Mouse (Mus musculus) kidney, postnatal 0 days (tissue): ENCODE results near the gene Col6a3. TPM values are rescaled to one million over a fixed set of nuclear protein-coding genes. Genes with fewer than 3 reads are reported as not detected.

Experiments
- ATAC-seq: fragments of 200-750 bp; cut with Nextera tagmentation; replicated peaks from 2 replicates; pipeline ENCODE4 v1.8.0; 2017; ENCODE audit warnings: low read depth, moderate number of reproducible peaks, moderate TSS enrichment, moderate library complexity; ENCODE audit not compliant: low FRiP score
- DNase-seq: peaks from one replicate; pipeline ENCODE4 v3.0.0-alpha.2; 2016; ENCODE audit warnings: low spot score
- H3K27ac ChIP-seq: fragments of 300-500 bp; sonication (generic); 2 replicates; pipeline ENCODE4 v1.5.1; 2014; ENCODE audit warnings: mild to moderate bottlenecking
- H3K27me3 ChIP-seq: fragments of 300-500 bp; sonication (generic); 2 replicates; pipeline ENCODE4 v1.6.1; 2014; ENCODE audit warnings: low read length, mixed read lengths; ENCODE audit not compliant: insufficient read depth
- H3K36me3 ChIP-seq: fragments of 300-500 bp; sonication (generic); 2 replicates; pipeline ENCODE4 v1.6.1; 2014; ENCODE audit warnings: low read length, mixed read lengths; ENCODE audit not compliant: insufficient read depth
- H3K4me1 ChIP-seq: fragments of 300-500 bp; sonication (generic); replicated peaks from 2 replicates; pipeline ENCODE4 v1.6.1; 2014; ENCODE audit warnings: antibody characterized with exemption, low read length, mixed read lengths; ENCODE audit not compliant: insufficient read depth
- H3K4me2 ChIP-seq: fragments of 300-500 bp; sonication (generic); 2 replicates; pipeline ENCODE4 v1.6.1; 2014; ENCODE audit warnings: mild to moderate bottlenecking, low read length, moderate library complexity, mixed read lengths
- H3K4me3 ChIP-seq: fragments of 300-500 bp; sonication (generic); replicated peaks from 2 replicates; pipeline ENCODE4 v1.5.1; 2014; ENCODE audit warnings: low read depth, low read length
- H3K9ac ChIP-seq: fragments of 300-500 bp; sonication (generic); 2 replicates; pipeline ENCODE4 v1.6.1; 2014; ENCODE audit warnings: low read depth, low read length
- H3K9me3 ChIP-seq: fragments of 300-500 bp; sonication (generic); replicated peaks from 2 replicates; pipeline ENCODE4 v1.6.1; 2016; ENCODE audit warnings: low read length, inconsistent platforms, mixed read lengths
- CTCF ChIP-seq: IDR thresholded peaks from 2 replicates; pipeline ENCODE4 v1.5.1; 2016; ENCODE audit warnings: antibody characterized with exemption, low read depth, mild to moderate bottlenecking, moderate library complexity
- WGBS: fragments of 180-500 bp; shearing (Covaris S2); extraction: QIAGEN DNeasy Blood & Tissue Kit; methylation state at CpG from one replicate; pipeline ENCODE4 v1.1.7; 2014; 5-methylcytosine and 5-hydroxymethylcytosine counted together
- polyA plus RNA-seq: library from polyadenylated mRNA; unstranded; fragments of >200 nt; fragmentation: Nextera tagmentation; extraction: Ambion mirVana; gene quantifications from 2 replicates; pipeline ENCODE4 v1.2.1, GENCODE M21; 2015

The Col6a3 gene
- polyA plus RNA-seq, 1 experiment from 2014 or later, result 19.9 TPM

- ATAC-seq (no peak), DNase-seq (no peak)
- H3K4me1 ChIP-seq, result 0 out of 2 replicates have a peak, but pooled peaks cover 5% of the 10 kb centered on the region
- no peaks in the 10 kb centered on the region for H3K36me3 ChIP-seq
- H3K27ac ChIP-seq, result no peak overlapping the region
- no peaks in the 10 kb centered on the region for H3K27me3 ChIP-seq
- WGBS, result 70% methylated on average over 1 of the region's 1 CpGs
- no peak overlapping the region for H3K4me2 ChIP-seq
- no peaks in the 10 kb centered on the region for H3K9me3 ChIP-seq
- H3K4me3 ChIP-seq, result no peak overlapping the region
- H3K9ac ChIP-seq, result no peak overlapping the region
- no peak for TF ChIP-seq CTCF
Observed at GRCm38 (mm10) chr1:90743445-90743844, 100.3 kb downstream of the Col6a3 start.

- 0 out of 2 replicates have a peak, but pooled peaks cover 5% of the 10 kb centered on the region for H3K4me1 ChIP-seq
- TF ChIP-seq CTCF, result no peak
- no peaks in the 10 kb centered on the region for H3K36me3 ChIP-seq
- no peaks in the 10 kb centered on the region for H3K9me3 ChIP-seq
- 73% methylated on average over 7 of the region's 7 CpGs for WGBS
- H3K9ac ChIP-seq, result no peak overlapping the region
- no peaks in the 10 kb centered on the region for H3K27me3 ChIP-seq
- no peak overlapping the region for H3K4me3 ChIP-seq
- DNase-seq (no peak), ATAC-seq (no peak)
- H3K27ac ChIP-seq, result no peak overlapping the region
- no peak overlapping the region for H3K4me2 ChIP-seq
Observed at GRCm38 (mm10) chr1:90742641-90743040, 101.1 kb downstream of the Col6a3 start.

DNA sequence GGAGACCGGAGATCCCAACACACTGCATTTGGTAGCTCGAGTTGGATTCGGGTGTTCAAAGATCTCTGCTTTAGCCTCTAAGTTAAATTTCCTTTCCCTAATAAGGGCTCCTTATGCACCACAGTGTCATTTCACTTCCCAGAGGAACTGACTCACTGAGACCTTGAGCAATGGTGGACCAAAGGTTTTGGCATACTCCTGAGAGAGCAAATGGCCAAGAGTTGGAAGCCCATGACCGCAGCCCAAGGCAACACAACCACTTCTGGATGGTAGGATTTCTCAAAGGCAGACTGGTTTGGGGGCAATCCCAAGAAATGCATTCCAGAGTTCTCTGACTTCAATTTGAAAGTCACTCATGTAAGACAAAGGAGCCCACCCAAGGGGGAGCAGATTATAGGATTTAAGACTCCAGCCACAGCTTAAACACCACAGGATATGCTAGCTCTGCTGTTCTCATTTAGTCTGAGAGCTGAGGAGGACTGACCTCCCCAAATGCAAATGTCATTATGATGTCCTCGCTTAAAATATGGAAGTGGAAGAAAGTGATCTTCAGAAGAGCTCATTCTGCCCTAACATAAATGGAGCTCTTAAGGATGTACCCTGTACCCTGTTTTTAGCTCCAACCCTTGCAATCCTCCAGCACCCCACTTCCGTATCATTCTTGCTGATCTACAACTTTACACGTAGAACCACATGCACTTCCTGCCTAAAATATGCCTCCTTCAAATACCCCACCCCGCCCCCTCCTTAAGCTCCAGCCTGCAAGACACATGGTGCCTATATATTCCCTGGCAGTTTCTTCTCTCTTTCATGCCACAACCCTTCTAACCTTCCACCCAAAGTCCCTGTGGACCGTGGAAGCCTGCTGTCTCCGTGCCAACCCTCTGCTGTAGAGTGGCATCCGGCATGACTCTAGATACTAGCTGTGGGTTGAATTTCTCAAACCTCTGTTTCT lies 103.3 kb downstream of the Col6a3 start:
- H3K9me3 ChIP-seq, result no peaks in the 10 kb centered on the region
- no peak overlapping the region for H3K9ac ChIP-seq
- no peaks in the 10 kb centered on the region for H3K36me3 ChIP-seq
- 0 out of 2 replicates have a peak, but pooled peaks cover 5% of the 10 kb centered on the region for H3K4me1 ChIP-seq
- H3K4me3 ChIP-seq, result no peak overlapping the region
- no peak for ATAC-seq
- no peaks in the 10 kb centered on the region for H3K27me3 ChIP-seq
- H3K4me2 ChIP-seq, result no peak overlapping the region
- H3K27ac ChIP-seq, result no peak overlapping the region
- WGBS, result 84% methylated on average over 11 of the region's 11 CpGs
- no peak for DNase-seq
- no peak for TF ChIP-seq CTCF

DNA sequence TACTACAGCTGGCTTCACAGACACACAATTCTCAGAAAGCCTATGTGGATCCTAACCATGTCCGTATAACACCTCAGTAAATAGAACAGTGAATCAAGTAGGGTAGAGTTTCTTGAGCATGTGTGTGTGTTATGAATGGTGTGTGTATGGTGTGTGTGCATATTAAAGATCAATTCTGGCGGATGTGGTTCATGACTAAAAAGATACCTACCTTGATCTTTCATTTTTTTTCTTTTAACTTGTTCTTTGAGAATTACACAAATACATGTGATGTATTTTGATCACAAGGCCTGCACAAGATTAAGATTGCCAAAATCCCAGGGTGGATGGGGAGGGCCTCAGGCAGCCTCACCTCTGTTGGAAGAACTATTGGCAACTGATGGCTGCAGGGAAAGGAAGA lies 104.9 kb downstream of the Col6a3 start:
- Histone ChIP-seq H3K9ac (no peak overlapping the region), H3K4me1 (no peaks in the 10 kb centered on the region), H3K27me3 (no peaks in the 10 kb centered on the region), H3K9me3 (no peaks in the 10 kb centered on the region), H3K4me2 (no peak overlapping the region), H3K36me3 (no peaks in the 10 kb centered on the region), H3K27ac (no peak overlapping the region), H3K4me3 (no peak overlapping the region)
- no peak for DNase-seq
- WGBS, result 98% methylated on average over 2 of the region's 2 CpGs
- no peak for TF ChIP-seq CTCF
- ATAC-seq, result no peak

GRCm38 (mm10) chr1:90729466-90729865 lies 114.3 kb downstream of the Col6a3 start:
- Histone ChIP-seq H3K4me1 (no peaks in the 10 kb centered on the region), H3K9me3 (no peaks in the 10 kb centered on the region), H3K27ac (no peak overlapping the region), H3K4me2 (no peak overlapping the region), H3K27me3 (no peaks in the 10 kb centered on the region), H3K36me3 (no peaks in the 10 kb centered on the region), H3K4me3 (no peak overlapping the region), H3K9ac (no peak overlapping the region)
- DNase-seq (no peak), ATAC-seq (no peak)
- 86% methylated on average over 3 of the region's 3 CpGs for WGBS
- TF ChIP-seq CTCF, result no peak

- Histone ChIP-seq H3K27ac (no peak overlapping the region), H3K4me3 (no peak overlapping the region), H3K36me3 (no peaks in the 10 kb centered on the region), H3K4me1 (no peaks in the 10 kb centered on the region), H3K9ac (no peak overlapping the region), H3K27me3 (no peaks in the 10 kb centered on the region), H3K9me3 (no peaks in the 10 kb centered on the region), H3K4me2 (no peak overlapping the region)
- DNase-seq, result no peak
- no peak for ATAC-seq
- TF ChIP-seq CTCF, result no peak
Observed at GRCm38 (mm10) chr1:90723754-90724153, 120.0 kb downstream of the Col6a3 start.
